In the genomic region with DNA sequence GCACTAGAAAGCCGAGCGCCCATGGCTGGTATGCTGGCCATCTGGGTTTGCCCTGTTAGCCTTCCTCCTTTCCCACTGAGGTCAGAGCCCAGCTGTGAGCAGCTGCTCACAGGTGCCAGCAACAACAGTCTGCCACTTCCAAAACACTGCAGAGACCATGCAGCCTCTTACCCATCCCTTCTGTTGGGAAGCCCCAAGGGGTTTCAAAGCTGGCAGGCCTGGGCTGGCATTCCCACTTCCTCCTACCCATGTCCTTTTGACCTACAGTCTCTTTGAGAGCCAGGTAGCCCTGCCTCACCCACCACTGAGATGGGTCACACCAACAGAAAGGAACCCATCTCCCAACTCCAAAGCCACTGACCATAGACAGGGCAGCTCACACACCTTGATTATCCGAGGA, we compare ENCODE assay signal across 21 mouse cellular contexts. TPM values are rescaled to one million over a fixed set of nuclear protein-coding genes. Genes with fewer than 3 reads are reported as not detected.
DNase-seq lines count a peak whose midpoint lies in the region; TF ChIP-seq lines count a peak whose summit lies in the region.
"Had no signal": no experiment of that assay in that cellular context is flagged by ENCODE, and none has a peak within 500 bp of the region (broad histone marks: within the 10 kb centered on the region; RNA-seq: fewer than 3 reads in every experiment).

No protein-coding gene starts in this region.

- 87% methylated on average over 3 of the region's 3 CpGs for WGBS in olfactory bulb, adult 2 months

- TF ChIP-seq CTCF in gastrocnemius, adult 2 months (IDR thresholded peaks at IDR 0.05): no peak
- no peak for TF ChIP-seq CTCF in layer of hippocampus, adult 2 months (conservative IDR thresholded peaks at IDR 0.05)
- no peak for TF ChIP-seq CTCF in cortical plate, adult 2 months (IDR thresholded peaks at IDR 0.05; ENCODE audit: extremely low read depth, insufficient read depth, low read length)
- no peak for TF ChIP-seq CTCF in olfactory bulb, adult 2 months (IDR thresholded peaks at IDR 0.05; ENCODE audit: insufficient read depth, low read depth, low read length)

- intact Hi-C loops in gastrocnemius, adult 2 months (cut with DNase I): no loop called here

- peak overlapping the region; percentile 90 for H3K27ac ChIP-seq in gastrocnemius, adult 2 months
- peak overlapping the region; percentile 78 for H3K27ac ChIP-seq in layer of hippocampus, adult 2 months
- peak overlapping the region; percentile 58; the same call in 1 of the 2 replicates for H3K27ac ChIP-seq in cortical plate, adult 2 months (ENCODE audit: insufficient read depth, low read length)
- 0 out of 2 replicates have a peak overlapping the region, but pooled peaks have one; percentile 42 for H3K27ac ChIP-seq in olfactory bulb, adult 2 months (ENCODE audit: insufficient read depth, low read depth, low read length)
- H3K27ac ChIP-seq: heart, embryonic 13.5 days; hindbrain, embryonic 10.5 days; hindbrain, embryonic 15.5 days; kidney, embryonic 15.5 days; liver, embryonic 14.5 days; macrophage; neural tube, embryonic 13.5 days; stomach, embryonic 15.5 days had no signal

- no peak for TF ChIP-seq POLR2A in cortical plate, adult 2 months (IDR thresholded peaks at IDR 0.05; ENCODE audit: extremely low read depth, insufficient read depth, low read length)
- TF ChIP-seq POLR2A in olfactory bulb, adult 2 months (IDR thresholded peaks at IDR 0.05; ENCODE audit: insufficient read depth, low read depth, low read length): no peak

- H3K4me3 ChIP-seq in gastrocnemius, adult 2 months: peak overlapping the region; percentile 92
- H3K4me3 ChIP-seq in layer of hippocampus, adult 2 months: peak overlapping the region; percentile 23; the same call in 1 of the 2 replicates
- H3K4me3 ChIP-seq in cortical plate, adult 2 months (ENCODE audit: insufficient read depth, low read length): no peak overlapping the region
- H3K4me3 ChIP-seq in olfactory bulb, adult 2 months (ENCODE audit: insufficient read depth, low read depth, low read length): no peak overlapping the region
- H3K4me3 ChIP-seq: erythroblast, embryonic 14.5 days; heart, embryonic 13.5 days; hindbrain, embryonic 10.5 days; hindbrain, embryonic 15.5 days; kidney, embryonic 15.5 days; neural tube, embryonic 13.5 days; stomach, embryonic 15.5 days had no signal

- peaks cover 26% of the 10 kb centered on the region for H3K4me1 ChIP-seq in cortical plate, adult 2 months (ENCODE audit: control insufficient read depth, insufficient read depth, low read length)
- peaks cover 59% of the 10 kb centered on the region for H3K4me1 ChIP-seq in olfactory bulb, adult 2 months (ENCODE audit: control insufficient read depth, insufficient read depth, low read length)

- peak; percentile 18 for DNase-seq in gastrocnemius, adult 2 months
- no peak for DNase-seq in gastrocnemius, adult 8-10 months (ENCODE audit: low spot score in 2 of 2)
- no peak for DNase-seq in layer of hippocampus, adult 2 months (ENCODE audit: low spot score in 2 of 2)
- no peak for DNase-seq in layer of hippocampus, postnatal 14 days (ENCODE audit: low spot score in 2 of 2)
- DNase-seq: B cell, adult 2 months; liver; lung, adult 2 months; lung, postnatal 10 days; retina, postnatal 1 day; right cerebral cortex, postnatal 25 days had no signal

RNA-seq across cellular contexts. Expression of gene Slc25a29, which starts 2.3 kb away (rescaled TPM):
- 10 to 100 TPM; 11.9 to 12.1 TPM for total RNA-seq in gastrocnemius, adult 2 months (2021)
- 10 to 100 TPM in 1 of 4 experiments, 1 to 10 TPM in 3; 8.5 to 10.5 (median 8.9) TPM for total RNA-seq in gastrocnemius, adult 8-10 months (2022)
- total RNA-seq in layer of hippocampus, adult 2 months (2021): 10 to 100 TPM; 21.7 to 23.3 TPM
- 10 to 100 TPM; 17.2 to 20.1 TPM for total RNA-seq in layer of hippocampus, postnatal 14 days (2021)
- polyA plus RNA-seq in cortical plate, adult 2 months (2012; rRNA removed): 17.4 and 18.0 TPM in 2 replicates
- polyA plus RNA-seq in olfactory bulb, adult 2 months (2012; ENCODE audit: insufficient read depth, insufficient read length, low replicate concordance, missing spikeins): not detected in 2 replicates

RNA-seq across cellular contexts. Expression of gene Slc25a47, which starts 2.4 kb away (rescaled TPM):
- total RNA-seq in gastrocnemius, adult 2 months (2021): 1 to 10 TPM; 7.7 to 8.8 TPM
- total RNA-seq in gastrocnemius, adult 8-10 months (2022): 1 to 10 TPM; 4.0 to 7.5 (median 5.8) TPM
- total RNA-seq in layer of hippocampus, adult 2 months (2021): 1 to 10 TPM; 9.2 to 9.6 TPM
- total RNA-seq in layer of hippocampus, postnatal 14 days (2021): 10 to 100 TPM; 10.2 to 11.5 TPM
- 8.5 and 9.2 TPM in 2 replicates for polyA plus RNA-seq in cortical plate, adult 2 months (2012; rRNA removed)
- not detected in 2 replicates for polyA plus RNA-seq in olfactory bulb, adult 2 months (2012; ENCODE audit: insufficient read depth, insufficient read length, low replicate concordance, missing spikeins)

RNA-seq across cellular contexts. Expression of gene Yy1, which starts 40.6 kb away (rescaled TPM):
- total RNA-seq in gastrocnemius, adult 2 months (2021): 10 to 100 TPM; 33.4 to 35.6 TPM
- total RNA-seq in gastrocnemius, adult 8-10 months (2022): 10 to 100 TPM; 26.6 to 33.0 (median 29.6) TPM
- 10 to 100 TPM; 45.0 to 53.7 TPM for total RNA-seq in layer of hippocampus, adult 2 months (2021)
- 10 to 100 TPM; 45.2 to 53.7 TPM for total RNA-seq in layer of hippocampus, postnatal 14 days (2021)
- polyA plus RNA-seq in cortical plate, adult 2 months (2012; rRNA removed): 22.1 and 23.2 TPM in 2 replicates
- 177 TPM in 1 of 2 replicates, not detected in the other for polyA plus RNA-seq in olfactory bulb, adult 2 months (2012; ENCODE audit: insufficient read depth, insufficient read length, low replicate concordance, missing spikeins)

Comparison
In these comparisons a context has a peak if more than half of its experiments do, and no peak if none do; other contexts are left out.
1. H3K4me3 ChIP-seq: peak in gastrocnemius, adult 2 months (single experiment) and layer of hippocampus, adult 2 months (single experiment); none in cortical plate, adult 2 months (single experiment) and olfactory bulb, adult 2 months (single experiment).
2. Peak in every context shown above with its lines, with median percentiles within 50 percentile points of each other: H3K27ac ChIP-seq.